Mouse (Mus musculus) brain, embryonic 14.5 days (tissue): ENCODE measurements around the gene Cdsn.

Experiments used
- CTCF ChIP-seq: fragments of 200-500 bp; IDR thresholded peaks from 2 replicates; pipeline ENCODE4 v1.5.1; 2012; ENCODE audit warnings: inconsistent platforms, mild to moderate bottlenecking, moderate library complexity, borderline replicate concordance; ENCODE audit not compliant: insufficient read depth, insufficient read length; ENCODE audit errors: extremely low read depth
- POLR2A ChIP-seq: fragments of 200-500 bp; IDR thresholded peaks from 2 replicates; pipeline ENCODE4 v1.6.1; 2012; ENCODE audit warnings: mild to moderate bottlenecking, inconsistent platforms, borderline replicate concordance; ENCODE audit not compliant: poor library complexity, insufficient read depth, insufficient read length, severe bottlenecking; ENCODE audit errors: extremely low read depth

GRCm38 (mm10) chr17:35547465-35547864, 4.5 kb upstream of the Cdsn start:
- TF ChIP-seq CTCF: 0 out of 2 replicates have a peak, but pooled peaks have one; percentile 12
- TF ChIP-seq POLR2A: no peak
